Mouse (Mus musculus) megakaryocyte, embryonic 14.5 days (primary cell): ENCODE results near the gene Txlna. TPM values are rescaled to one million over a fixed set of nuclear protein-coding genes. Genes with fewer than 3 reads are reported as not detected.
A peak's percentile ranks its signal among the peaks of the same experiment; 100 is the strongest.

Experiments used
- H3K27me3 ChIP-seq: replicated peaks from 2 replicates; pipeline ENCODE3; 2012; ENCODE audit warnings: inconsistent platforms
- H3K36me3 ChIP-seq: replicated peaks from 2 replicates; pipeline ENCODE3; 2012; ENCODE audit warnings: low read length, inconsistent platforms, mixed read lengths
- H3K4me1 ChIP-seq: 2 replicates; pipeline ENCODE4 v1.6.1; 2012; ENCODE audit warnings: inconsistent platforms
- H3K4me3 ChIP-seq: replicated peaks from 2 replicates; pipeline ENCODE3; 2012; ENCODE audit warnings: moderate library complexity, mild to moderate bottlenecking, inconsistent platforms
- H3K9me3 ChIP-seq: 2 replicates; pipeline ENCODE4 v1.6.1; 2012; ENCODE audit warnings: inconsistent platforms
- FLI1 ChIP-seq: IDR thresholded peaks from 2 replicates; pipeline ENCODE4 v1.6.1; 2012; ENCODE audit warnings: low read length, inconsistent platforms, mixed read lengths
- GATA1 ChIP-seq: IDR thresholded peaks from 3 replicates; pipeline ENCODE4 v1.6.1; 2012; ENCODE audit warnings: mixed read lengths, low read length, inconsistent platforms, borderline replicate concordance
- polyA plus RNA-seq: library from polyadenylated mRNA; stranded (reverse); fragments of >175 nt; gene quantifications from 2 replicates; pipeline ENCODE4 v1.2.3, GENCODE M21; 2012; ENCODE audit warnings: low replicate concordance; ENCODE audit not compliant: insufficient read depth

Gene Txlna
- polyA plus RNA-seq, 1 experiment, result 24.0 TPM

GRCm38 (mm10) chr4:129625496-129625895 is 15.4 kb downstream of the Txlna start:
- Histone ChIP-seq H3K4me3 (peak overlapping the region; percentile 29), H3K4me1 (peaks cover 56% of the 10 kb centered on the region), H3K27me3 (no peaks in the 10 kb centered on the region), H3K9me3 (no peaks in the 10 kb centered on the region), H3K36me3 (peaks cover 67% of the 10 kb centered on the region)
- no peak for TF ChIP-seq GATA1
- TF ChIP-seq FLI1, result no peak

GRCm38 (mm10) chr4:129625029-129625370 is 15.9 kb downstream of the Txlna start:
- TF ChIP-seq FLI1 (no peak), GATA1 (no peak)
- Histone ChIP-seq H3K27me3 (no peaks in the 10 kb centered on the region), H3K9me3 (no peaks in the 10 kb centered on the region), H3K36me3 (peaks cover 67% of the 10 kb centered on the region), H3K4me1 (peaks cover 60% of the 10 kb centered on the region), H3K4me3 (peak overlapping the region; percentile 93)

GRCm38 (mm10) chr4:129624281-129625028 is 16.4 kb downstream of the Txlna start:
- Histone ChIP-seq H3K4me1 (peaks cover 63% of the 10 kb centered on the region), H3K36me3 (peaks cover 62% of the 10 kb centered on the region)
- no peak for TF ChIP-seq GATA1
- no peak for TF ChIP-seq FLI1

GRCm38 (mm10) chr4:129623681-129624091 is 17.2 kb downstream of the Txlna start, which contains the start of gene Ccdc28b:
Ccdc28b (minus strand) TSS chr4:129623947.
- H3K4me1 ChIP-seq, result peaks cover 67% of the 10 kb centered on the region
- no peaks in the 10 kb centered on the region for H3K27me3 ChIP-seq
- H3K4me3 ChIP-seq, result peak within 1 kb of the TSS; percentile 93
- H3K36me3 ChIP-seq, result peaks cover 54% of the 10 kb centered on the region
- H3K9me3 ChIP-seq, result no peaks in the 10 kb centered on the region
- TF ChIP-seq FLI1 (no peak), GATA1 (no peak)

More at GRCm38 (mm10) chr4:129624281-129625028, 16.4 kb downstream of the Txlna start:
- no peaks in the 10 kb centered on the region for H3K9me3 ChIP-seq
- H3K4me3 ChIP-seq, result peak overlapping the region; percentile 93
- H3K27me3 ChIP-seq, result no peaks in the 10 kb centered on the region

GRCm38 (mm10) chr4:129622803-129623535 is 17.9 kb downstream of the Txlna start:
- Histone ChIP-seq H3K4me1 (peaks cover 71% of the 10 kb centered on the region), H3K27me3 (no peaks in the 10 kb centered on the region), H3K4me3 (peak overlapping the region; percentile 93), H3K9me3 (no peaks in the 10 kb centered on the region), H3K36me3 (peaks cover 47% of the 10 kb centered on the region)
- no peak for TF ChIP-seq GATA1
- no peak for TF ChIP-seq FLI1

- TF ChIP-seq FLI1 (no peak), GATA1 (no peak)
- Histone ChIP-seq H3K4me1 (peaks cover 78% of the 10 kb centered on the region), H3K4me3 (peak overlapping the region; percentile 93), H3K27me3 (no peaks in the 10 kb centered on the region), H3K9me3 (no peaks in the 10 kb centered on the region), H3K36me3 (peaks cover 44% of the 10 kb centered on the region)
Observed at GRCm38 (mm10) chr4:129622120-129622802, 18.6 kb downstream of the Txlna start.

- Histone ChIP-seq H3K9me3 (no peaks in the 10 kb centered on the region), H3K27me3 (no peaks in the 10 kb centered on the region), H3K36me3 (peaks cover 44% of the 10 kb centered on the region), H3K4me1 (peaks cover 78% of the 10 kb centered on the region), H3K4me3 (no peak overlapping the region)
- TF ChIP-seq GATA1 (no peak), FLI1 (no peak)
Observed at GRCm38 (mm10) chr4:129621283-129621841, 19.5 kb downstream of the Txlna start.

- H3K4me3 ChIP-seq, result peak overlapping the region; percentile 20
- TF ChIP-seq FLI1, result no peak
- no peak for TF ChIP-seq GATA1
- H3K27me3 ChIP-seq, result no peaks in the 10 kb centered on the region
- no peaks in the 10 kb centered on the region for H3K9me3 ChIP-seq
- peaks cover 72% of the 10 kb centered on the region for H3K4me1 ChIP-seq
- peaks cover 44% of the 10 kb centered on the region for H3K36me3 ChIP-seq
Observed at GRCm38 (mm10) chr4:129620419-129621282, 20.2 kb downstream of the Txlna start.
